Mouse (Mus musculus) G1E (cell line): Measurements from ENCODE around the gene Pnpla2.

Experiments
- CTCF ChIP-seq: IDR thresholded peaks from 2 replicates; pipeline ENCODE4 v1.5.1; 2012; ENCODE audit warnings: low read depth, low read length, inconsistent platforms, mixed read lengths
- GATA1 ChIP-seq: IDR thresholded peaks from 2 replicates; pipeline ENCODE4 v1.6.1; 2012; ENCODE audit warnings: borderline replicate concordance, low read length, inconsistent platforms, mixed read lengths
- GATA2 ChIP-seq: IDR thresholded peaks from 2 replicates; pipeline ENCODE4 v1.6.1; 2012; ENCODE audit warnings: low read depth, low read length, inconsistent platforms, borderline replicate concordance
- POLR2AphosphoS5 ChIP-seq: IDR thresholded peaks from 2 replicates; pipeline ENCODE4 v1.6.1; 2012; ENCODE audit warnings: low read depth, low read length, inconsistent platforms; ENCODE audit not compliant: insufficient replicate concordance

- TF ChIP-seq CTCF (no peak), GATA1 (no peak), GATA2 (no peak), POLR2AphosphoS5 (no peak)
Measured at GRCm38 (mm10) chr7:141486239-141486638, 31.2 kb downstream of the Pnpla2 start.
